Mouse (Mus musculus) kidney, embryonic 15.5 days (tissue): ENCODE results near the gene Nptxr. TPM values are rescaled to one million over a fixed set of nuclear protein-coding genes. Genes with fewer than 3 reads are reported as not detected.

ENCODE experiments used
- ATAC-seq: fragments of 200-750 bp; cut with Nextera tagmentation; replicated peaks from 2 replicates; pipeline ENCODE4 v1.8.0; 2017; ENCODE audit warnings: moderate TSS enrichment; ENCODE audit not compliant: low FRiP score
- H3K27ac ChIP-seq: fragments of 300-500 bp; sonication (generic); 2 replicates; pipeline ENCODE4 v1.5.1; 2015; ENCODE audit warnings: mild to moderate bottlenecking, inconsistent platforms
- H3K27me3 ChIP-seq: fragments of 300-500 bp; sonication (generic); 2 replicates; pipeline ENCODE4 v1.6.1; 2015; ENCODE audit warnings: inconsistent platforms
- H3K36me3 ChIP-seq: fragments of 300-500 bp; sonication (generic); 2 replicates; pipeline ENCODE4 v1.6.1; 2015; ENCODE audit warnings: inconsistent platforms
- H3K4me1 ChIP-seq: fragments of 300-500 bp; sonication (generic); 2 replicates; pipeline ENCODE4 v1.6.1; 2015; ENCODE audit warnings: inconsistent platforms
- H3K4me2 ChIP-seq: fragments of 300-500 bp; sonication (generic); 2 replicates; pipeline ENCODE4 v1.6.1; 2015; ENCODE audit warnings: moderate library complexity, mild to moderate bottlenecking, inconsistent platforms
- H3K4me3 ChIP-seq: fragments of 300-500 bp; sonication (generic); replicated peaks from 2 replicates; pipeline ENCODE4 v1.5.1; 2015; ENCODE audit warnings: mild to moderate bottlenecking, inconsistent platforms
- H3K9ac ChIP-seq: fragments of 300-500 bp; sonication (generic); 2 replicates; pipeline ENCODE4 v1.6.1; 2015; ENCODE audit warnings: mild to moderate bottlenecking, inconsistent platforms
- H3K9me3 ChIP-seq: fragments of 300-500 bp; sonication (generic); replicated peaks from 2 replicates; pipeline ENCODE4 v1.6.1; 2016; ENCODE audit warnings: inconsistent platforms
- WGBS: fragments of 180-500 bp; shearing (Covaris S2); methylation state at CpG from one replicate; pipeline ENCODE4 v1.1.7; 2015; ENCODE audit warnings: mixed read lengths; 5-methylcytosine and 5-hydroxymethylcytosine counted together
- polyA plus RNA-seq: library from polyadenylated mRNA; unstranded; fragments of >200 nt; fragmentation: Nextera tagmentation; extraction: Ambion mirVana; gene quantifications from 2 replicates; pipeline ENCODE4 v1.2.1, GENCODE M21; 2015

The Nptxr gene
- polyA plus RNA-seq, 1 experiment from 2014 or later: 2.4 TPM

GRCm38 (mm10) chr15:79797096-79797495 is 7.5 kb downstream of the Nptxr start:
- H3K4me3 ChIP-seq: no peak overlapping the region
- 88% methylated on average over 7 of the region's 7 CpGs for WGBS
- ATAC-seq: no peak
- no peak overlapping the region for H3K27ac ChIP-seq
- peaks cover 35% of the 10 kb centered on the region for H3K27me3 ChIP-seq
- no peak overlapping the region for H3K9ac ChIP-seq
- H3K4me2 ChIP-seq: no peak overlapping the region
- no peaks in the 10 kb centered on the region for H3K9me3 ChIP-seq
- no peaks in the 10 kb centered on the region for H3K4me1 ChIP-seq
- H3K36me3 ChIP-seq: no peaks in the 10 kb centered on the region

- ATAC-seq: no peak
- no peak overlapping the region for H3K27ac ChIP-seq
- H3K9ac ChIP-seq: no peak overlapping the region
- no peaks in the 10 kb centered on the region for H3K36me3 ChIP-seq
- no peak overlapping the region for H3K4me3 ChIP-seq
- 85% methylated on average over 12 of the region's 12 CpGs for WGBS
- no peak overlapping the region for H3K4me2 ChIP-seq
- H3K27me3 ChIP-seq: peaks cover 30% of the 10 kb centered on the region
- no peaks in the 10 kb centered on the region for H3K9me3 ChIP-seq
- no peaks in the 10 kb centered on the region for H3K4me1 ChIP-seq
These were observed 8.3 kb downstream of the Nptxr start for GRCm38 (mm10) chr15:79796256-79796655.

GRCm38 (mm10) chr15:79794173-79794572 is 10.4 kb downstream of the Nptxr start:
- ATAC-seq: no peak
- WGBS: 22% methylated on average over 20 of the region's 20 CpGs

GRCm38 (mm10) chr15:79793076-79793475 is 11.5 kb downstream of the Nptxr start:
- Histone ChIP-seq H3K9ac (no peak overlapping the region), H3K4me1 (no peaks in the 10 kb centered on the region), H3K27ac (no peak overlapping the region), H3K4me3 (no peak overlapping the region), H3K9me3 (no peaks in the 10 kb centered on the region), H3K4me2 (no peak overlapping the region), H3K27me3 (peaks cover 15% of the 10 kb centered on the region; the same call in 1 of the 2 replicates), H3K36me3 (no peaks in the 10 kb centered on the region)
- 91% methylated on average over 9 of the region's 9 CpGs for WGBS
- no peak for ATAC-seq

More at GRCm38 (mm10) chr15:79794173-79794572, 10.4 kb downstream of the Nptxr start:
- no peaks in the 10 kb centered on the region for H3K9me3 ChIP-seq
- H3K4me2 ChIP-seq: no peak overlapping the region
- H3K4me3 ChIP-seq: no peak overlapping the region
- peaks cover 15% of the 10 kb centered on the region; the same call in 1 of the 2 replicates for H3K27me3 ChIP-seq
- no peak overlapping the region for H3K9ac ChIP-seq
- H3K4me1 ChIP-seq: no peaks in the 10 kb centered on the region
- no peaks in the 10 kb centered on the region for H3K36me3 ChIP-seq
- no peak overlapping the region for H3K27ac ChIP-seq

GRCm38 (mm10) chr15:79792455-79792854 is 12.1 kb downstream of the Nptxr start:
- H3K9me3 ChIP-seq: no peaks in the 10 kb centered on the region
- H3K4me2 ChIP-seq: no peak overlapping the region
- peaks cover 15% of the 10 kb centered on the region; the same call in 1 of the 2 replicates for H3K27me3 ChIP-seq
- no peaks in the 10 kb centered on the region for H3K36me3 ChIP-seq
- no peak overlapping the region for H3K27ac ChIP-seq
- H3K4me3 ChIP-seq: no peak overlapping the region
- H3K4me1 ChIP-seq: no peaks in the 10 kb centered on the region
- ATAC-seq: peak; percentile 31; the same call in 1 of the 2 replicates
- H3K9ac ChIP-seq: no peak overlapping the region
- 12% methylated on average over 19 of the region's 19 CpGs for WGBS

GRCm38 (mm10) chr15:79791502-79791901 is 13.1 kb downstream of the Nptxr start:
- Histone ChIP-seq H3K36me3 (no peaks in the 10 kb centered on the region), H3K4me3 (no peak overlapping the region), H3K4me1 (no peaks in the 10 kb centered on the region), H3K9ac (no peak overlapping the region), H3K27me3 (peaks cover 18% of the 10 kb centered on the region; the same call in 1 of the 2 replicates), H3K4me2 (no peak overlapping the region), H3K9me3 (no peaks in the 10 kb centered on the region), H3K27ac (no peak overlapping the region)
- 3% methylated on average over 12 of the region's 12 CpGs for WGBS
- no peak for ATAC-seq

GRCm38 (mm10) chr15:79790905-79791304 is 13.7 kb downstream of the Nptxr start:
- Histone ChIP-seq H3K4me1 (no peaks in the 10 kb centered on the region), H3K9ac (no peak overlapping the region), H3K27me3 (peaks cover 22% of the 10 kb centered on the region; the same call in 1 of the 2 replicates), H3K9me3 (no peaks in the 10 kb centered on the region), H3K27ac (no peak overlapping the region), H3K4me3 (no peak overlapping the region), H3K36me3 (no peaks in the 10 kb centered on the region), H3K4me2 (no peak overlapping the region)
- no peak for ATAC-seq
- 78% methylated on average over 6 of the region's 6 CpGs for WGBS

GRCm38 (mm10) chr15:79790111-79790510 is 14.5 kb downstream of the Nptxr start:
- no peak overlapping the region for H3K4me3 ChIP-seq
- no peak overlapping the region for H3K9ac ChIP-seq
- no peak overlapping the region for H3K4me2 ChIP-seq
- H3K36me3 ChIP-seq: no peaks in the 10 kb centered on the region
- WGBS: 46% methylated on average over 8 of the region's 8 CpGs
- no peaks in the 10 kb centered on the region for H3K4me1 ChIP-seq
- peaks cover 24% of the 10 kb centered on the region; the same call in 1 of the 2 replicates for H3K27me3 ChIP-seq
- no peak for ATAC-seq
- H3K27ac ChIP-seq: no peak overlapping the region
- no peaks in the 10 kb centered on the region for H3K9me3 ChIP-seq

- Histone ChIP-seq H3K27ac (no peak overlapping the region), H3K9ac (no peak overlapping the region), H3K9me3 (no peaks in the 10 kb centered on the region), H3K4me1 (no peaks in the 10 kb centered on the region), H3K36me3 (no peaks in the 10 kb centered on the region), H3K4me3 (no peak overlapping the region), H3K27me3 (peaks cover 13% of the 10 kb centered on the region; the same call in 1 of the 2 replicates), H3K4me2 (no peak overlapping the region)
- 64% methylated on average over 8 of the region's 8 CpGs for WGBS
- ATAC-seq: no peak
These were observed 16.8 kb downstream of the Nptxr start for GRCm38 (mm10) chr15:79787815-79788214.

GRCm38 (mm10) chr15:79785056-79785455 is 19.5 kb downstream of the Nptxr start:
- 76% methylated on average over 1 of the region's 1 CpGs for WGBS
- Histone ChIP-seq H3K4me2 (no peak overlapping the region), H3K27me3 (peaks cover 14% of the 10 kb centered on the region; the same call in 1 of the 2 replicates), H3K27ac (no peak overlapping the region), H3K4me1 (no peaks in the 10 kb centered on the region), H3K4me3 (no peak overlapping the region), H3K36me3 (no peaks in the 10 kb centered on the region), H3K9ac (no peak overlapping the region), H3K9me3 (no peaks in the 10 kb centered on the region)
- no peak for ATAC-seq

GRCm38 (mm10) chr15:79777749-79778148 is 26.8 kb downstream of the Nptxr start, which contains the start of gene Dnal4:
Gene Dnal4, minus strand, starts transcription at chr15:79777849.
- no peaks in the 10 kb centered on the region for H3K9me3 ChIP-seq
- ATAC-seq: no peak

GRCm38 (mm10) chr15:79775662-79776061 is 28.9 kb downstream of the Nptxr start:
- Histone ChIP-seq H3K4me2 (no peak overlapping the region), H3K27ac (no peak overlapping the region), H3K27me3 (no peaks in the 10 kb centered on the region), H3K4me1 (peaks cover 29% of the 10 kb centered on the region), H3K9me3 (no peaks in the 10 kb centered on the region), H3K36me3 (no peaks in the 10 kb centered on the region), H3K9ac (no peak overlapping the region), H3K4me3 (no peak overlapping the region)
- no peak for ATAC-seq
- WGBS: 61% methylated on average over 7 of the region's 7 CpGs

More at GRCm38 (mm10) chr15:79777749-79778148, 26.8 kb downstream of the Nptxr start, which contains the start of gene Dnal4:
- Histone ChIP-seq H3K4me2 (no peak within 1 kb of the TSS), H3K27me3 (peaks cover 5% of the 10 kb centered on the region; the same call in 1 of the 2 replicates), H3K9ac (no peak within 1 kb of the TSS), H3K4me1 (peaks cover 19% of the 10 kb centered on the region), H3K36me3 (no peaks in the 10 kb centered on the region), H3K4me3 (no peak within 1 kb of the TSS), H3K27ac (no peak within 1 kb of the TSS)
